Mouse (Mus musculus) forebrain, embryonic 11.5 days (tissue): ENCODE measurements at regions not wholly inside any gene's neighbourhood (a gene's known extent, or its start where the extent isn't known, plus 50 kb on each side); places are given as distances from the start of the nearest gene placed in this dataset.

Experiments used
- ATAC-seq: fragments of 200-750 bp; cut with Nextera tagmentation; replicated peaks from 2 replicates; pipeline ENCODE4 v1.8.0; 2017; ENCODE audit warnings: moderate TSS enrichment; ENCODE audit not compliant: low FRiP score
- DNase-seq: peaks from one replicate; pipeline ENCODE4 v3.0.0-alpha.2; 2017; ENCODE audit warnings: low spot score
- H3K27ac ChIP-seq: fragments of 300-500 bp; sonication (generic); 2 replicates; pipeline ENCODE4 v1.5.1; 2014; ENCODE audit warnings: low read depth, low read length
- H3K27me3 ChIP-seq: fragments of 300-500 bp; sonication (generic); 2 replicates; pipeline ENCODE4 v1.6.1; 2014; ENCODE audit warnings: mild to moderate bottlenecking, low read length, mixed read lengths; ENCODE audit not compliant: control insufficient read depth, insufficient read depth
- H3K36me3 ChIP-seq: fragments of 300-500 bp; sonication (generic); 2 replicates; pipeline ENCODE4 v1.6.1; 2014; ENCODE audit warnings: mild to moderate bottlenecking, low read length, moderate library complexity, mixed read lengths; ENCODE audit not compliant: control insufficient read depth, insufficient read depth
- H3K4me1 ChIP-seq: fragments of 300-500 bp; sonication (generic); replicated peaks from 2 replicates; pipeline ENCODE4 v1.6.1; 2014; ENCODE audit warnings: low read length, mixed read lengths; ENCODE audit not compliant: control insufficient read depth, insufficient read depth
- H3K4me2 ChIP-seq: fragments of 300-500 bp; sonication (generic); 2 replicates; pipeline ENCODE4 v1.6.1; 2014; ENCODE audit warnings: low read depth, mild to moderate bottlenecking, low read length, moderate library complexity, mixed read lengths; ENCODE audit not compliant: severe bottlenecking
- H3K4me3 ChIP-seq: fragments of 300-500 bp; sonication (generic); 2 replicates; pipeline ENCODE4 v1.5.1; 2014; ENCODE audit warnings: low read depth, low read length
- H3K9ac ChIP-seq: fragments of 300-500 bp; sonication (generic); 2 replicates; pipeline ENCODE4 v1.6.1; 2014; ENCODE audit warnings: low read length
- H3K9me3 ChIP-seq: fragments of 300-500 bp; sonication (generic); 2 replicates; pipeline ENCODE4 v1.6.1; 2016; ENCODE audit warnings: low read length, mixed read lengths; ENCODE audit not compliant: control insufficient read depth
- WGBS: fragments of 180-500 bp; shearing (Covaris S2); extraction: QIAGEN DNeasy Blood & Tissue Kit; methylation state at CpG from one replicate; pipeline ENCODE4 v1.1.7; 2014; 5-methylcytosine and 5-hydroxymethylcytosine counted together

GRCm38 (mm10) chr10:19533846-19534245, 57.9 kb upstream of the Ifngr1 start:
- WGBS, result 90% methylated on average over 1 of the region's 1 CpGs
- Histone ChIP-seq H3K9ac (no peak overlapping the region), H3K27me3 (no peaks in the 10 kb centered on the region), H3K9me3 (no peaks in the 10 kb centered on the region), H3K27ac (no peak overlapping the region), H3K36me3 (no peaks in the 10 kb centered on the region), H3K4me2 (no peak overlapping the region), H3K4me1 (no peaks in the 10 kb centered on the region), H3K4me3 (no peak overlapping the region)
- DNase-seq, result no peak
- ATAC-seq, result no peak
